Mouse (Mus musculus) ovary, postnatal 14 days (tissue): ENCODE results near the gene Cntd1.

ENCODE experiments used
- DNase-seq: peaks from one replicate; pipeline ENCODE4 v3.0.0; 2022; ENCODE audit warnings: low spot score

Cntd1 gene

DNA sequence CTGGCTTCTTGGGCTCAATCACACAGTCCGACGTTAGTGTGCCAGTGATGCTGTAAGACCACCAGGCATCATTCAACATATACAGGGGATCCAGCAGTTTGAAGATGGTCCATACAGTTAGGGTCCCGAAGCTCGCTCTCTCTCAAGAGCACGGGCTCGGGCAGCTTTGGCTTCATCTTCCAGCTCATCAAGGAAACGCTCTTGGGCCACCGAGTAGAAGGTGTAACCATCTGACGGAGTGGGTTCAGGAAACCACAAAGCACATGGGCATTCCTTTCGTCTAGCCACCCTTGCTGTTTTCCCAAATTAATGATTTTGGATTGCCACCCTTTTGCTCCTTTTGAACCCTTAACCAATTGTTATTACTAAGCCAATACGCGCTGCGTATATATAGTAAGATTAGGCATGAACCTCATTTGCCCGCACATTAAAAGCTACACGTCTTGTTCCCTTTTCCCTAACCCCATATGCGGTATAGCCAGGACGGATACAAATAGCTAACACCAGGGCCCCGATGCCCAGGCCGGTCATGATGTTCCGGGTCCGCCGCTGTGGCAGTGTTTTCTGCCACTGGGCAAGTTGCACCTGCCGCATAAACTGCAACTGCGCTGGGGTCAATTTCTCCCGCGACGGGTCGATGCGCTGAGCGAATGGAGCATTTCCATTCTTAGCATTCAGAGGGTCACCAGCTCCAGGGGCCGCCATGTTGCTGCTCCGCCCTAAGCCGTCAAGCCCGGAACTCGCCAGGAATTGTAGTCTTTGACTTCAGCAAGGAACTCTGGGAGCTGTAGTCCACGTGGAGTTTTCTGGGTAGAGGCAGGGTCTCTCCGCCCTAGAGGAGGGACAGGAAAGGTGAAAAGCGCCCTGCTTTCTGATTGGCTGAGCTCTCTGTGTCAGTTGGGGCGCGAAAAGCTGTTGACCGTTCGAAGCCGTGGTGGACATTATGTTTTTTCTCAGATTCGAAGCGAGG, at the start of gene Cntd1, which contains the start of gene Coa3:
Cntd1 (plus strand) TSS at position 790 of the 970 bp plus-strand sequence.
Coa3 (minus strand) TSS at position 892 of the 970 bp plus-strand sequence.
- DNase-seq = peak; percentile 63

DNA sequence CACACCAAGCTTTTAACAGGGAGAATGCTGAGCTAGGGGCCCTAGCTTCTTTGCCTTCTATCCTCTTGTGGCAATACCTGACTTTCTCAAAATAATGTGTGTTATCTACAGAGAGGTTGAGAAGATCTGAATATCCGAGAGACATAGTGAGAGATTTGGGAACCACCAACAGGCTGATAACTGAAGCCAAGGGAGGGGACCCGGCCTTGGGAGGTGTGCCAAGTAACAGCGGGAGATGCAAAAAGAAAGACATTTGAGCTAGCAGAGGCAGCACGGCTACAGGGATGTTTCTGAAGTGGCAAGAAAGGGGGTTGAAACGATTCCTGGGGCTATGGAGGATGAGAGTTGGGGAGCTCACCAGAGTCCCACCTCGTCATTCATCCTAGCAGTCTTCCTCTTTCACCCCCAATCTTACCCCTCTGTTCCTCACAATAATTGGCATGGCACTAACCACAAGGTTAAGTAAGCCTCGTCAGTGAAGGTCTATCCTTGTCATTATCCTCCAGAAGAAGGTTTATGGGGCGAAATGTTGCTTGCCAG, 49.4 kb upstream of the Cntd1 start:
- DNase-seq = no peak

DNA sequence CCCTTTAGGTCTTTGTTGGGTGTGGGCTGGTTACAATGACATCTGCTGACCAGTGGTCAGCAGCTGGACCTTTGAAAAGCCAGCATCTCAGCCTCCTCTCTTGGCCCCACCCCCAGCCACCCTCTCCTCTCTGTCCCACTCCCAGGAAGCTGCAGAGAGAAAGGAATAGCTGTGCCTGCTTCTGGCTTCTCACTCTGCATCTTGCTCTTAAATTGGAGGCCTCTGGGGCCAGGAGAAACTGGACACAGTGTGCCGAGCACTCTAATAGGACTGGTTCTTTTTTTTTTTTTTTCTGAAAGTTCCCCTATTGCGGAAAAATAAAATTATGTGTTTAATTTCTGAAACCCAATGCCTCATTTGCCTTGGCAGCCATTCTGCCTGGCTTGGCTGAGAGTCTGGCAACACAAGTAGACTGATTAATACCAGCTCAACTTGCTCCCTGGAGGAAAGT, 48.7 kb upstream of the Cntd1 start:
- DNase-seq = no peak

DNA sequence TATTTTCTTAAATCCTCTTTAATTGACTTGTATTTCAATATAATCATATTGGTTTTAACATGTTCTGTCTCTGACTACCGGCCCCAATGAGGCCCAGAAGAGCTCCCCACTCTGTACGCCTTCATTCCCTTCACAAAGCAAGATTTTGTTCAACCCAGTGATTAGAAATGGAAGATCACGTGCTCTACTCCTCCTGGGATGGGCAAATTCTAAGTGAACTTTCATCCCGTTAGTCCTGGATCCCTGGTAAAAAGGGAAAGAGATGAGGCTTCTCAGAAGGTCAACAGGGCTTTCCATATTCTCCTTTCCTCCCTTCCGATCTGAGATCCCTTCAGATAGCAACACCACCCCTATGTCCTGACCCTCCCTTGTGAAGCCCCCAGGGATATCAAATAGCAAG, 48.3 kb upstream of the Cntd1 start:
- no peak for DNase-seq

DNA sequence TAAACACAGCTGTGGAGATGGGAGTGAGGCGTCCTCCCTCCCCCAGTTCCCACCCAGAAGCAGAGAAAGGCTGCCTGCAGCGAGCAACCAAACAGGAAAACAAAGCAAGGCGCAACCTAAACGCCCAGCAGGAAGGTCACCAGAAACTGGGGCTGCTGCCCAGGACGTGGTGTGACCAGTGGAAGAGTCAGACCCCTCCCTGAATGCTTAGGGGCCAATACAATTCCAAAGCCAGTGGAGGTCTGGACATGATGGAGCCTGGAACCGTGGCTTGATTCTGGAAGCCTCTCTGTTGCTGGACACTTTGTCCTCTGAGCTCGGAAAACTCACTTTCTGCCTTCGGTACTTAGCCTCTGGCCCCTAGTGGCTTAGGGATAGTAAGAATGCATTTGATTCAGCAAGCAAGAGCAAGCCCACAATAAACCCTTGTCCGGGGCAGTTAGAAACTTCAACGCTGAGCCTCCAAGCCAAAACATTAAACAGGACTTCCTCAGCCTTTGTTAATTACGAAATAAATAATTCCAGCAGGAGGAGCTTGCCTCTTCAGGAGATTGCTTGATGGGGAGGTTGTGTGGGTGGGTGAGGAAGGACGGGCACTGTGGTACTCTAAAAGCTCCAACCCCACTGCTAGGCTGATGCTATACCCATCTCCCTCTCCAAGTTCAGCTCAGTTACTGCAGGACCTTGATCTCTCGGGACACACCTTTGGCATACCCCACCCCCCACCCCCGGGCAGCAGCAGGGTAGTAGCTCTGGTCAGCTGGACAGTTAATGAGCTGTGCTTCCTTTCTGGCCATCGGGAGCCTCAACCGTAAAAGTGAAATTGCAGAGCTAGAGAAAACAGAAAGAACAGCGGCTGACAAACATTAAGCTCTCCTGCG, 47.6 kb upstream of the Cntd1 start:
- no peak for DNase-seq

DNA sequence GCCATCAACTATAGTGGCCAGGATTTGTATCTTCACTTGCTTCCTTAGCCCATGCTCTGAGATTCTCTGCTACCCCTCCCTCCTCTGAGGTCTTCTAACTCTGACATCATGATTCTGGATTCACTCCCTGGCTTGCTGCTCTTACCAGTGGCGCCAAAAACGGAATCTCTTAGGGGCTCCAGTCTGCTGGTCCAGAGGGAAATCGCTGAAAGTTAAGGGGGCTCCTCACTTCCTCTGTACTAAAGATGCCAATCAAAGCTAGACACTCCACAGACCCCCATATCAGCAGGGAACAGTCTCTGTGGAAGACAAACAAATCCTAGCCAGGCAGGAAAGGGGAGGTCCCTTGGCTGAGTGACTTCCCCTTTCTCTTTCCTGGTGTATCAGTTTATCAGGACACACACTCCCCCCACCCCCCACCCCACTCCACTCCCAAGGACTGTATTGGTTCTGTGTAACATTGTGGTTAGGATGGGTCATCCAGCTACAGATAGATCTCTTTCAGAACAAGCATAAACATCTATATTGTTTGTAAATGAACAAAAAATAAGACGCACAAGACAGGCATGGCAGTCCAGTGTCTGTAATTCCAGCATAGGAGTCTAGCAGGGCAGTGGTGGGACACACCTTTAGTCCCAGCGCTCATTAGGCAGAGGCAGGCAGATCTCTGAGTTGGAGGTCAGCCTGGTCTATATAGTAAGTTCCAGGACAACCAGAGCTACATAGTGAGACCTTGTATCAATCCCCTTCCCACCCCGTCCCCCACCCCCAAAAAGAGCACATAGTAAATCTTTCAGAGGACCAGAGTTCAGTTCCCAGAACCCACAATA, 46.6 kb upstream of the Cntd1 start:
- no peak for DNase-seq

DNA sequence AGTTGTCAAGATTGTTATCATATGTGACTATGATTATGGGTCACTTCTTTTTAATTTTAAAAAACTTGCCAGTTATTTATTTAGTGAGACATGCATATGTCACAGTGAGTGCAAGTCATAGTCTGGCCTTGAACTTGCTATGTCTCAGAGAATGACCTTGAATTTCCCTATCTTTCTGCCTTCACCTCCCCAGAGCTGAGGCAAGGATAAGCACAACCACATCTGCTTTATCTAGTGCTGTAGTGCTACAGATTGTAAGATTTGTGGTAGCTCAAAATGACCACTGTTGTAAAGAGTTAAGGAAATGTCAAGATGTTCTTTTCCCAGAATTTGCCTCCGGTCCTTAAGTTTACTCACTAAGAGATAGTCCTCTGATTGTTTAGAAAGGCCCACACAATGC, 45.6 kb upstream of the Cntd1 start:
- DNase-seq = no peak

DNA sequence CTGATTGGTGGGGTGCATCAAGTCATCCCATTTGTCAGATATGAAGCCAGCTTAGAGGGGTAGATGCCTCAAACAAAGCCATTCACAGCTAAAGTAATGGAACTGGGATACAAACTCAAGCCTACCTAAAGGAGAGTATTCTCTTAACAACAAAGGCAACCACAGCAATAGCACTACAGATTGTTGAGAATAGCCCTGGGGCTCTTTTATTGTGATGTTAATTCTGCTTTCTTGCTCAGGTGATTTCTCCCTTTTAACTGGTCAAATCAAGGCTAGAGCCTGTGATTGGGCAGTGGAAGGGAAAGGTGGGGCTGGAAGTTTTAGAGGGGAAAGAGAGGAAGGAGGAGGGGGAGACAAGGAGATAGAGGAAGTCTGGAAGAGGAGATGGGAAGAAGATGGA, 44.7 kb upstream of the Cntd1 start:
- DNase-seq = no peak

DNA sequence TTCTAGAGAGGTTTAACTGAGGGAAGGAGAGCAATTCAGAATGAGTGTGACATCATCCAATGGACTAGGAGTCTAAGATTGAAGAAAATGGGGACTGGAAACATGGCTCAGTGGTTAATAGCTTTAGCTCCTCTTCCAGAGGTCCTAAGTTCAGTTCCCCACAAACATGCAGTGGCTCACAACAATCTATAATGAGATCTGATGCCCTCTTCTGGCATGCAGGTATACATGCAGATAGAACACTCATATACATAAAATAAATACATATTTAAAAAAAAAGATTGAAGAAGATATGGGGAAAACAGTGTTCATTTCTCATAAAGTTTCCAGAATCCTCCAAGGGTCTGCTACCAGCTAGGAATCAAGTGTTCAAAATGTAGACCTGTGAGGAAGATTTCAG, 43.4 kb upstream of the Cntd1 start:
- DNase-seq = no peak

DNA sequence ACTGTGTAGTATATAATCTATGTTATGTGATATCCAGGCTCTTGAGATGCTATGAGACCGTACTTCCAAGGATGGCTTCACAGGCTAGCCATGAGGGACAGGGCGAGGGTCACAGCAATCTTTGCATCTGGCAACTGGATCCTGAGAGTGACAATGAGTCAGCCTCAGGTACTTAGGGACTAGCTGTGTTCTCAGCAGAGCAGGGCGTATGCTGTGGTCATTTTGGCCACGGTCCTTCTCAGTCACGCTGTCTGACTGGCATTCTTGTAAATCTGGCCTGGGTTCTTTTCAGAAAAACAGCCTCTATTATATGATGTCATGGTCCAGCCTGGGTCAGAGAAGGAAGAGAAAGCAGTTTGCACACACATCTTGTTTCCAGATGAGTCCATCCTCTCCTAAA, 42.0 kb upstream of the Cntd1 start:
- no peak for DNase-seq

DNA sequence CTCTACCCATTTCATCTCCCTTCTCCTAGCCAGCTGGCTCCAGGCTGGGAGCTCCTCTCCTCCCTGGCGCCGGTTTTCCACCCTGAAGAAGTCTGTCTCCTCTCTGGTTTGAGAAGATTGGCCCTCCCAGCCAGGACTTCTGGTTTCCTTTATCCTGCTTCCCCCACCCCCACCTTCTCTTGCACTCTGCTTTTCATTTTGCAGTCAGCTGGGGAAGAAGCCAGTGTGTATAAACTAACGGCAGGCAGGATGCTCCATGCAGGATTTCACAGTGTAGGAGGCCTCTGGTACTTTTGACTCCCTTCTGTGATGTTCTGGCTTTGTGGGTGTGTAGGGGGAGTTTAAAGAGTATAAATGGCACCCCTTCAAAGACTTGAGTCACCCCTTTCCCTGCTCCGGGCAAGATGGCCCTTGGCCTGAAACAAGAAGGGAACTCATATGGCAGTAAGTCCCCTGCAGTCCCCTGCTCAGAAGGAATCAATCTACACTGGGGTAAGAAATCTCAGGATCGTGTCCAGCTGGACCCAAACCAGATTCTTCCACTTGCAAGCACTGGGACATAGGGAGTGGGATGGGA, 40.7 kb upstream of the Cntd1 start:
- no peak for DNase-seq

DNA sequence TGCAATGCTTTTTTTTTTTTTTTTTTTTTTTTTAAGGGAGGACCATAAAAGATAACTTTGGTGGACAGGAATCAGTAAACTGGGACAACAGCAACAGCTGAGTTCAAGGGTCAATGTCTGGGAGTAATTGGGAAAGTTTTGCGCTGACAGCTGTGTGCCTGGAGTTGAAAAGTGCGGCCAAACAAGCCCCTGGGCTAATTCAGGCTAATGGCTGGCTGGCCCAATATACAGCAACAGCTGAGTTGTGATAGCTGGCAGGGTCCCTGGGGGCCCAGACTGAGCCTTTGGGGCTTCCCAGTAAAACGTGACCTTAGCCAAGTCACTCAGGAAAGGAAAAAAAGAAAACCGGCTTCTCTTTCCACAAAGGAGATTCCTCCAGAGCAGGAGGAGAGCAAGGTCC, 33.7 kb upstream of the Cntd1 start:
- DNase-seq = no peak

DNA sequence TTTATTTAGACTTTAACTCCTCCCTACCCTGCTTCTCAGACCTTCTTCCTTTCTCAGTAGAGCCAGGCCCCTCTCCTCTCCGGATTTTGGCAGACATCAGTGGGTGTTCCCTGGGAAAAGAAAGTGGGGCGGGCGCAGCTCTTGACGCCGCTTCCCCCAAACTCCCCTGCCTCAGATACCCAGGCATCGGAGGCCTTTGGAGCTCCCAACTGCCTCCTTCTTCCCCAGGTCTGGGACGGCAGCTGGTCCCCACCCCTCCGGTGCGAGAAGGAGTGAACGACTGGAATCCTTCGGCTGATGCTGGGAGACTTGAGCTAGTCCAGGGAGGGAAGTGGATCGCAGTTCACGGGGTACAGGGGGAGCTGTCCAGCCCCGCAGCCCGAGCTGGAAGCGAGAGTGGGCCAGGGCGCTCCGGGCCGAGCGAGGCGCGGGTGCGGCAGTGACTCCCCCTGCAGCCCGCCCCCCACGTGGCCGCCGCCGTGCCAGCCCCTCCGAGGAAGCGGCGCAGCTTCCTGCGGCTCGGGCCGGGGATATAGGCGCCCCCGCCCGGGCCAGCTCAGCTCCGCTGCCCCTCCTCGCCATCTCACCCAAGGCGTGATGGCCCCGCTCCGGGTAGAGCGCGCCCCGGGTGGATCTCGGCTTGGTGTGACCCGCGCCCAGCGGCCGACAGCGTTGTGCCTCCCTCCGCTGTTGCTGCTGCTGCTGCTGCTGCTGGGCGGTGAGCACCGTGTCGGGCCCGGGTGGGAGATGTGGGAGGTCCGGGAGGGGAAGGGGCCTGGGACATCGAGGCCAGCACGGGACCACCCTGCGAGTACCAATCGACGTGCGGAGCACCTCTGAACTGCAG, 32.7 kb upstream of the Cntd1 start, which contains the start of gene Ramp2:
Ramp2 (plus strand) TSS at position 174 of the 847 bp plus-strand sequence.
- no peak for DNase-seq

DNA sequence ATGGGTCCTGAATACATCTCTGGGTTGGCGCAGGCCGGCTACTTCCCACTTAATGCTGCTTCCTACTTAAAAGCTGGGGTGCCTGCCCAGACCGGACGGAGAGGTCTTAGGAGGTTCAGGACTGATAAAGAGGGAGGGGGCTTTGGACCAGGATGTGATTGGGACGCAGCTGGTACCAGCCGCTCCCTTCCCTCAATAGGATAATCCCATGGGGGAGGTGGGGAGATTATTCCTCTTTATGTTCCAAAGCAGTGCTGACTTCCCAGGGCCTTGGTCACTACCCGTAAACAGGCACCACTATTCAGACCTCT, 32.2 kb upstream of the Cntd1 start:
- no peak for DNase-seq

DNA sequence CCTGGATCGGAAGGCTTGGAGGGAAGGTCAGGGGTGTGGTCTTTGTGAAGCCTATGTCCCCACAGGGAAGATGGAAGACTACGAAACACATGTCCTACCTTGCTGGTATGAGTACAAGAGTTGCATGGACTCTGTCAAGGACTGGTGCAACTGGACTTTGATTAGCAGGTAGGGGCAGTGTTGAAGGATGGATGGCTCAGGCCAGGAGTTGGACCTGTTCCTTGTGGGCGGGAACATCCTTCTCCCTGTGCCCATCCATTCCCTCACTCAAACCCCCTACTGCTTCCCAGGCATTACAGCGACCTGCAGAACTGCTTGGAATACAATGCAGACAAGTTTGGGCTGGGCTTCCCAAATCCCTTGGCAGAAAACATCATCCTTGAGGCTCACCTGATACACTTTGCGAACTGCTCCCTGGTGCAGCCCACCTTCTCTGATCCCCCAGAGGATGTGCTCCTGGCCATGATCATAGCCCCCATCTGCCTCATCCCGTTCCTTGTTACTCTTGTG, 31.2 kb upstream of the Cntd1 start:
- no peak for DNase-seq

DNA sequence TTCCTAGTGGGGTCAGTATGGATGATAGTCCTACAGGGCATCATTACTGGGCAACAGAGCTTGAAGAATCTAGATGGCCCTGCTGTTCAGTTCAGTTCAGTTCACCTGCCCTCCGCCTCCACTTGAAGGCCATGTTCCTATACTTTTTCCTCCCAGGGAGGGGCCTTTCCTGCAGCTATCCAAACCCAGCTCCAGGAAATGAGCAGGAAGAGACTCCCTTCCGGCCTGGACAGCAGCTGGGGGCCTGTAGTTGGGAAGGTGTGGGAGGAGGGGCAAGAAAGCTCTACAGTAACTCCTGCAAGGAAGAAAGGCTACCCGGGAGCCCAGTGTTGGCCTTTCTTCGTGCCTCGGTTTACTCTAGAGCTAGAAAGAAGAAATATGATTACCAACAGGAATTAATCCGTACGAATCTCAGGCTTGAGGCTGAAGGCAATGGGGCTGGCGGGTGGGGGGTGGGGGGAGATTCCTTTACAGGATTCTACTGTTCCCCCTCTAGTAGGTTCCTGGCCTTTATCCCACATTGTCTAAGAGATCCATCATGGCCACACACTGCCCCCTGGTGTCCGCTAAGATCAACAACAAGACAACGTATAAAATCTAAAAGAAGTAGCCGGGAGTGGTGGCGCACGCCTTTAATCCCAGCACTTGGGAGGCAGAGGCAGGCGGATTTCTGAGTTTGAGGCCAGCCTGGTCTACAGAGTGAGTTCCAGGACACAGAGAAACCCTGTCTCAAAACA, 30.4 kb upstream of the Cntd1 start:
- no peak for DNase-seq

DNA sequence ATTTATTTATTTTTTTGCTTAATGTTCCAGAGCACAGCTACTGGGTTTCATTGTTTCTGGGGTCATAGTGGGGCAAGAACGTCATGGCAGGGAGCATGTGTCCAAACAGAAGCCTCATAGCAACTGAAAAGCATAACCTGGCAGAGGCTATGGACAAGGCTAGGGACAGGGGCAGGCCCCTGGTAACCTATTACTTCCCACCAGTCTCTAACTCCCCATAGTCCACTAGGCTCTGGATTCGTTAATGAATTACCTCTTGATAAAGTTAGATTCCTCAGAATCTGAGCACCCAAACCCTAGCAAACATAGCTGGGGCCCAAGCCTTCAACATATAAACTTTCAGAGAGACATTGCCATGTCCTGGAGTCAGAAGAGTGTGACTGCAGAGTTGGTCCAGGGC, 27.8 kb upstream of the Cntd1 start:
- no peak for DNase-seq

DNA sequence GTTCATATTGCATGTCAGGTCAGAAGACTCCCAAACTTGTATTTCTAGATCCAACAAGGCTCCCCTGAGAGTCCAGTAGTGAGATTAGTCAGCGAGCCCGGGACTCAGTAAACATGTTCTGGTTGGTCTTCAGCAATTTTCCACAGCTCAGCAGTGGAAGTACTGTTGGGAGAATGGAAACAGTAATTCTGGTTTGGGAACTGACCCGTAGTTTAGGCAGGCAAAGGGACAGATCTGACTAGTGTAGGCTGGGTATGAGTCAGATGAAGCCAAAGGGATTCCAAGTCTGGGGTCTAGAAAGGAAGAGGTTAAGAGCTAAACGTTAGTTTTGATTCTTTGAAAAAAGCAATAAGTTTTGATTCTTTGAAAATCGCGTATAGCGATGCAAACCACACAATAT, 25.9 kb upstream of the Cntd1 start:
- no peak for DNase-seq

DNA sequence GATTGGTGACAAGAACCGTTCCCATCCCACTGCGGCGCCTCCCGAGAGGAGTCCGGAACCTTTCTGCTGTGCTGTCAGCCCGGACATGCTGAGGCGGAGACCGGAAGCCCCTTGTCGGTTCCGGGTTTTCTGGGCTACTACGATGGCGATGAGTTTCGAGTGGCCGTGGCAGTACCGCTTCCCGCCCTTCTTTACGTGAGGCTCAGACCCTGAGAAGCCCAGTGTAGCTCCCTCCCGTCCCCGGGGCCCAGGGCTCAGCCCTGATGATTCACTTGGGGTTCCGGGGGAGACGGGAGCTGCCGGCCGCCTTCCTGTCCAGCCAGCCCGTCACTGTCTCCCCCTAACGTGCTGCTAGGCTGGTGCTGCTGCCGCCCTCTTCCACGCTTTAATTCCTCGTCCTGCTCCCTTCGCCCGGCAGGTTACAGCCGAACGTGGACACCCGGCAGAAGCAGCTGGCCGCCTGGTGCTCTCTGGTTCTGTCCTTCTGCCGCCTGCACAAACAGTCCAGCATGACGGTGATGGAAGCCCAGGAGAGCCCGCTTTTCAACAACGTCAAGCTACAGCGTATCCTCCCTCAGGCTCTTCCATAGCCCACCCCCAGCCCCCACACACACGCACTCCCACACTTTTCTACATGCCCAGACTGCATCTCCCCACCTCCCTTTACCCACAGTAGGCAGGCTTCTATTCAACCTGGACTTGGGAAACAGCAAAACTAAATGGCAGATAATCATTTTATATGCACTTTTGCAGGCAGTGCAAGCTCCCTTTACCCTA, 25.0 kb upstream of the Cntd1 start, which contains the start of gene Vps25:
Vps25 (plus strand) TSS at position 95 of the 777 bp plus-strand sequence.
- DNase-seq = peak; percentile 81
